Mouse (Mus musculus) midbrain, embryonic 11.5 days (tissue): ENCODE results near the gene Rubcnl. TPM values are rescaled to one million over a fixed set of nuclear protein-coding genes. Genes with fewer than 3 reads are reported as not detected.

ENCODE experiments used
- ATAC-seq: fragments of 200-750 bp; cut with Nextera tagmentation; 2 replicates; pipeline ENCODE4 v1.8.0; 2017; ENCODE audit warnings: moderate TSS enrichment, moderate library complexity; ENCODE audit not compliant: low FRiP score
- DNase-seq: peaks from one replicate; pipeline ENCODE4 v3.0.0; 2015; ENCODE audit warnings: low spot score; ENCODE audit errors: missing footprints
- H3K27ac ChIP-seq: fragments of 300-500 bp; sonication (generic); 2 replicates; pipeline ENCODE4 v1.5.1; 2014; ENCODE audit warnings: low read depth, low read length
- H3K27me3 ChIP-seq: fragments of 300-500 bp; sonication (generic); 2 replicates; pipeline ENCODE4 v1.6.1; 2014; ENCODE audit warnings: mild to moderate bottlenecking, low read length, moderate library complexity, mixed read lengths; ENCODE audit not compliant: control insufficient read depth, insufficient read depth
- H3K36me3 ChIP-seq: fragments of 300-500 bp; sonication (generic); 2 replicates; pipeline ENCODE4 v1.6.1; 2014; ENCODE audit warnings: mild to moderate bottlenecking, low read length, moderate library complexity, mixed read lengths; ENCODE audit not compliant: control insufficient read depth, insufficient read depth
- H3K4me1 ChIP-seq: fragments of 300-500 bp; sonication (generic); 2 replicates; pipeline ENCODE4 v1.6.1; 2014; ENCODE audit warnings: low read length; ENCODE audit not compliant: control insufficient read depth, insufficient read depth
- H3K4me2 ChIP-seq: fragments of 300-500 bp; sonication (generic); 2 replicates; pipeline ENCODE4 v1.6.1; 2014; ENCODE audit warnings: mild to moderate bottlenecking, moderate library complexity
- H3K4me3 ChIP-seq: fragments of 300-500 bp; sonication (generic); 2 replicates; pipeline ENCODE4 v1.5.1; 2014; ENCODE audit warnings: low read depth, low read length
- H3K9ac ChIP-seq: fragments of 300-500 bp; sonication (generic); 2 replicates; pipeline ENCODE4 v1.6.1; 2014; ENCODE audit warnings: low read length
- H3K9me3 ChIP-seq: fragments of 300-500 bp; sonication (generic); 2 replicates; pipeline ENCODE4 v1.6.1; 2016; ENCODE audit warnings: low read length; ENCODE audit not compliant: control insufficient read depth
- WGBS: fragments of 180-500 bp; shearing (Covaris S2); extraction: QIAGEN DNeasy Blood & Tissue Kit; methylation state at CpG from one replicate; pipeline ENCODE4 v1.1.7; 2014; 5-methylcytosine and 5-hydroxymethylcytosine counted together
- polyA plus RNA-seq: library from polyadenylated mRNA; unstranded; fragments of >200 nt; fragmentation: Nextera tagmentation; extraction: Ambion mirVana; gene quantifications from 2 replicates; pipeline ENCODE4 v1.2.1, GENCODE M21; 2014

The Rubcnl gene
- polyA plus RNA-seq, 1 experiment from 2014 or later: 0.36 TPM

GRCm38 (mm10) chr14:75075299-75076180 is 59.7 kb downstream of the Rubcnl start:
- ATAC-seq (no peak), DNase-seq (no peak)
- no peak overlapping the region for H3K4me2 ChIP-seq
- H3K27me3 ChIP-seq: no peaks in the 10 kb centered on the region
- H3K9me3 ChIP-seq: no peaks in the 10 kb centered on the region
- H3K27ac ChIP-seq: no peak overlapping the region
- no peaks in the 10 kb centered on the region for H3K4me1 ChIP-seq
- H3K4me3 ChIP-seq: no peak overlapping the region
- H3K36me3 ChIP-seq: no peaks in the 10 kb centered on the region
- WGBS: 77% methylated on average over 10 of the region's 10 CpGs
- H3K9ac ChIP-seq: no peak overlapping the region

- Histone ChIP-seq H3K4me2 (no peak overlapping the region), H3K9ac (no peak overlapping the region), H3K36me3 (no peaks in the 10 kb centered on the region), H3K9me3 (no peaks in the 10 kb centered on the region), H3K27ac (no peak overlapping the region), H3K4me3 (no peak overlapping the region), H3K4me1 (no peaks in the 10 kb centered on the region), H3K27me3 (no peaks in the 10 kb centered on the region)
- no peak for ATAC-seq
- 79% methylated on average over 6 of the region's 6 CpGs for WGBS
- no peak for DNase-seq
Measured at GRCm38 (mm10) chr14:75077946-75078345, 62.1 kb downstream of the Rubcnl start.

Other genes with a start within 250 kb of the Rubcnl start
- 5.8 and 6.7 TPM in 2 replicates for gene Lrch1, start 68.2 kb upstream of the Rubcnl start, polyA plus RNA-seq
- 0.08 and 0.10 TPM in 2 replicates for gene Lrrc63, start 114.9 kb downstream of the Rubcnl start, polyA plus RNA-seq
- gene Lcp1, start 115.1 kb downstream of the Rubcnl start, polyA plus RNA-seq: 30.9 and 34.7 TPM in 2 replicates
- gene Cpb2, start 226.3 kb downstream of the Rubcnl start, polyA plus RNA-seq: not detected in 2 replicates